Mouse (Mus musculus): Measurements from ENCODE around the gene Prss44. TPM values are rescaled to one million over a fixed set of nuclear protein-coding genes. Genes with fewer than 3 reads are reported as not detected.

Gene Prss44
- not detected for total RNA-seq (2021)
- long read RNA-seq, experiment 1: 0 reads
- long read RNA-seq, experiment 2: 0 reads

- Histone ChIP-seq H3K27ac (no peak within 1 kb of the TSS), H3K4me3 (no peak within 1 kb of the TSS)
- TF ChIP-seq CTCF (conservative IDR thresholded peaks at IDR 0.05): no peak
- DNase-seq (ENCODE audit: low spot score in 2 of 2): no peak
Observed at GRCm38 (mm10) chr9:110813789-110814188, at the start of gene Prss44. Gene Prss44, plus strand, starts transcription at chr9:110813994.

- Histone ChIP-seq H3K4me3 (no peak overlapping the region), H3K27ac (no peak overlapping the region)
- DNase-seq (ENCODE audit: low spot score in 2 of 2): no peak
- no peak for TF ChIP-seq CTCF (conservative IDR thresholded peaks at IDR 0.05)
Observed at GRCm38 (mm10) chr9:110772336-110772735, 41.5 kb upstream of the Prss44 start.

- TF ChIP-seq CTCF (conservative IDR thresholded peaks at IDR 0.05): no peak
- H3K4me3 ChIP-seq: no peak overlapping the region
- no peak for DNase-seq (ENCODE audit: low spot score in 2 of 2)
- H3K27ac ChIP-seq: no peak overlapping the region
Observed at GRCm38 (mm10) chr9:110774403-110775268, 39.2 kb upstream of the Prss44 start.

GRCm38 (mm10) chr9:110775269-110776022 lies 38.3 kb upstream of the Prss44 start:
- no peak for TF ChIP-seq CTCF (conservative IDR thresholded peaks at IDR 0.05)
- no peak for DNase-seq (ENCODE audit: low spot score in 2 of 2)
- Histone ChIP-seq H3K4me3 (no peak overlapping the region), H3K27ac (no peak overlapping the region)

- Histone ChIP-seq H3K27ac (no peak overlapping the region), H3K4me3 (no peak overlapping the region)
- no peak for TF ChIP-seq CTCF (conservative IDR thresholded peaks at IDR 0.05)
- no peak for DNase-seq (ENCODE audit: low spot score in 2 of 2)
Observed at GRCm38 (mm10) chr9:110778100-110778499, 35.7 kb upstream of the Prss44 start.

GRCm38 (mm10) chr9:110778559-110778958 lies 35.2 kb upstream of the Prss44 start:
- peak; percentile 18; the same call in 1 of the 2 replicates for TF ChIP-seq CTCF (conservative IDR thresholded peaks at IDR 0.05)
- Histone ChIP-seq H3K4me3 (no peak overlapping the region), H3K27ac (no peak overlapping the region)
- no peak for DNase-seq (ENCODE audit: low spot score in 2 of 2)

- no peak for DNase-seq (ENCODE audit: low spot score in 2 of 2)
- Histone ChIP-seq H3K4me3 (no peak overlapping the region), H3K27ac (no peak overlapping the region)
- peak; percentile 45 for TF ChIP-seq CTCF (conservative IDR thresholded peaks at IDR 0.05)
Observed at GRCm38 (mm10) chr9:110779242-110779913, 34.4 kb upstream of the Prss44 start.

GRCm38 (mm10) chr9:110781256-110781721 lies 32.5 kb upstream of the Prss44 start:
- peak overlapping the region; percentile 74 for H3K27ac ChIP-seq
- H3K4me3 ChIP-seq: peak overlapping the region; percentile 63
- TF ChIP-seq CTCF (conservative IDR thresholded peaks at IDR 0.05): peak; percentile 91
- DNase-seq (ENCODE audit: low spot score in 2 of 2): peak; percentile 89 to 95

GRCm38 (mm10) chr9:110781731-110782130 lies 32.1 kb upstream of the Prss44 start:
- Histone ChIP-seq H3K4me3 (peak overlapping the region; percentile 63), H3K27ac (peak overlapping the region; percentile 74)
- peak; percentile 47 to 71 for DNase-seq (ENCODE audit: low spot score in 2 of 2)
- no peak; the same call in 1 of the 2 replicates for TF ChIP-seq CTCF (conservative IDR thresholded peaks at IDR 0.05)

- no peak for DNase-seq (ENCODE audit: low spot score in 2 of 2)
- TF ChIP-seq CTCF (conservative IDR thresholded peaks at IDR 0.05): no peak
- Histone ChIP-seq H3K27ac (no peak overlapping the region), H3K4me3 (no peak overlapping the region)
Observed at GRCm38 (mm10) chr9:110783611-110784010, 30.2 kb upstream of the Prss44 start.

- Histone ChIP-seq H3K4me3 (no peak overlapping the region), H3K27ac (no peak overlapping the region)
- peak; percentile 41 for TF ChIP-seq CTCF (conservative IDR thresholded peaks at IDR 0.05)
- DNase-seq (ENCODE audit: low spot score in 2 of 2): no peak
Observed at GRCm38 (mm10) chr9:110788169-110788568, 25.6 kb upstream of the Prss44 start.

- H3K4me3 ChIP-seq: no peak overlapping the region
- TF ChIP-seq CTCF (conservative IDR thresholded peaks at IDR 0.05): no peak
- H3K27ac ChIP-seq: no peak overlapping the region
- no peak for DNase-seq (ENCODE audit: low spot score in 2 of 2)
Observed at GRCm38 (mm10) chr9:110790462-110790861, 23.3 kb upstream of the Prss44 start.

- no peak for TF ChIP-seq CTCF (conservative IDR thresholded peaks at IDR 0.05)
- Histone ChIP-seq H3K27ac (no peak overlapping the region), H3K4me3 (no peak overlapping the region)
- no peak for DNase-seq (ENCODE audit: low spot score in 2 of 2)
Observed at GRCm38 (mm10) chr9:110797013-110797412, 16.8 kb upstream of the Prss44 start.
